Mouse (Mus musculus) myocyte (in vitro differentiated cells): ENCODE measurements around the gene Lce3c.

ENCODE experiments used
- CEBPB ChIP-seq: IDR thresholded peaks from 2 replicates; pipeline ENCODE4 v1.6.1; 2011; ENCODE audit warnings: mild to moderate bottlenecking, moderate library complexity; ENCODE audit not compliant: poor library complexity, insufficient read depth, severe bottlenecking
- MAX ChIP-seq: IDR thresholded peaks from one replicate; pipeline ENCODE4 v1.6.1; 2011; ENCODE audit warnings: low read depth, mild to moderate bottlenecking, control low read depth
- MYOD1 ChIP-seq, 3 experiments: IDR thresholded peaks; one replicate each; pipeline ENCODE4 v1.6.1; 2011; ENCODE audit warnings: control low read depth in 2 of 3, low read depth in 2 of 3, mild to moderate bottlenecking in 2 of 3, moderate library complexity in 1 of 3; ENCODE audit not compliant: insufficient read length in 2 of 3, control insufficient read depth in 1 of 3
- POLR2A ChIP-seq: IDR thresholded peaks from one replicate; pipeline ENCODE4 v1.6.1; 2011; ENCODE audit warnings: low read depth, mild to moderate bottlenecking, control low read depth, moderate library complexity; ENCODE audit not compliant: insufficient read length
- TCF12 ChIP-seq: IDR thresholded peaks from one replicate; pipeline ENCODE4 v1.6.1; 2011; ENCODE audit warnings: mild to moderate bottlenecking, control low read depth; ENCODE audit not compliant: poor library complexity, insufficient read depth, severe bottlenecking
- TCF3 ChIP-seq: IDR thresholded peaks from one replicate; pipeline ENCODE4 v1.6.1; 2011; ENCODE audit warnings: low read depth, control low read depth; ENCODE audit not compliant: insufficient read length
- USF1 ChIP-seq: IDR thresholded peaks from one replicate; pipeline ENCODE4 v1.6.1; 2011; ENCODE audit warnings: low read depth, mild to moderate bottlenecking, control low read depth, moderate library complexity

GRCm38 (mm10) chr3:92920364-92920763 is 23.9 kb upstream of the Lce3c start:
- TF ChIP-seq MYOD1 (IDR thresholded peaks at IDR 0.05; ENCODE audit: control insufficient read depth in 1 of 3, insufficient read length in 2 of 3, low read depth in 2 of 3), result no peak
- TF ChIP-seq CEBPB, result no peak
- no peak for TF ChIP-seq USF1
- no peak for TF ChIP-seq POLR2A
- TF ChIP-seq TCF12, result no peak
- TF ChIP-seq MAX, result no peak
- TF ChIP-seq TCF3, result no peak
